Mouse (Mus musculus) heart, embryonic 13.5 days (tissue): Measurements from ENCODE around the gene Cd63. TPM values are rescaled to one million over a fixed set of nuclear protein-coding genes. Genes with fewer than 3 reads are reported as not detected.

Experiments used
- ATAC-seq: fragments of 200-750 bp; cut with Nextera tagmentation; 2 replicates; pipeline ENCODE4 v1.8.0; 2017; ENCODE audit warnings: moderate TSS enrichment; ENCODE audit not compliant: insufficient number of reproducible peaks, low FRiP score, low TSS enrichment; ENCODE audit errors: extremely low read depth
- H3K27ac ChIP-seq: fragments of 300-500 bp; sonication (generic); replicated peaks from 2 replicates; pipeline ENCODE4 v1.5.1; 2015; ENCODE audit warnings: moderate library complexity, mild to moderate bottlenecking, inconsistent platforms
- H3K27me3 ChIP-seq: fragments of 300-500 bp; sonication (generic); replicated peaks from 2 replicates; pipeline ENCODE4 v1.6.1; 2015; ENCODE audit warnings: mild to moderate bottlenecking, inconsistent platforms
- H3K36me3 ChIP-seq: fragments of 300-500 bp; sonication (generic); 2 replicates; pipeline ENCODE4 v1.6.1; 2015; ENCODE audit warnings: mild to moderate bottlenecking, inconsistent platforms
- H3K4me1 ChIP-seq: fragments of 300-500 bp; sonication (generic); 2 replicates; pipeline ENCODE4 v1.6.1; 2015; ENCODE audit warnings: inconsistent platforms
- H3K4me2 ChIP-seq: fragments of 300-500 bp; sonication (generic); 2 replicates; pipeline ENCODE4 v1.6.1; 2015; ENCODE audit warnings: inconsistent platforms, mild to moderate bottlenecking, moderate library complexity
- H3K4me3 ChIP-seq: fragments of 300-500 bp; sonication (generic); 2 replicates; pipeline ENCODE4 v1.5.1; 2015; ENCODE audit warnings: moderate library complexity, mild to moderate bottlenecking, inconsistent platforms
- H3K9ac ChIP-seq: fragments of 300-500 bp; sonication (generic); 2 replicates; pipeline ENCODE4 v1.6.1; 2015; ENCODE audit warnings: inconsistent platforms, mild to moderate bottlenecking, moderate library complexity
- H3K9me3 ChIP-seq: fragments of 300-500 bp; sonication (generic); 2 replicates; pipeline ENCODE4 v1.6.1; 2016; ENCODE audit warnings: inconsistent platforms
- WGBS: fragments of 180-500 bp; shearing (Covaris S2); methylation state at CpG from one replicate; pipeline ENCODE4 v1.1.7; 2015; ENCODE audit warnings: mixed read lengths; 5-methylcytosine and 5-hydroxymethylcytosine counted together
- polyA plus RNA-seq: library from polyadenylated mRNA; unstranded; fragments of >200 nt; fragmentation: Nextera tagmentation; extraction: Ambion mirVana; gene quantifications from 2 replicates; pipeline ENCODE4 v1.2.1, GENCODE M21; 2015

Cd63 gene
- polyA plus RNA-seq, 1 experiment from 2014 or later: 370 TPM

GRCm38 (mm10) chr10:128947496-128947895 is 46.7 kb downstream of the Cd63 start:
- no peaks in the 10 kb centered on the region for H3K36me3 ChIP-seq
- H3K27me3 ChIP-seq: peaks cover 15% of the 10 kb centered on the region; the same call in 1 of the 2 replicates
- H3K9ac ChIP-seq: no peak overlapping the region
- no peaks in the 10 kb centered on the region for H3K9me3 ChIP-seq
- WGBS: 80% methylated on average over 4 of the region's 4 CpGs
- H3K27ac ChIP-seq: no peak overlapping the region
- no peaks in the 10 kb centered on the region for H3K4me1 ChIP-seq
- no peak overlapping the region for H3K4me3 ChIP-seq
- H3K4me2 ChIP-seq: no peak overlapping the region
- no peak for ATAC-seq

GRCm38 (mm10) chr10:128950208-128950887 is 49.6 kb downstream of the Cd63 start:
- no peak overlapping the region for H3K4me3 ChIP-seq
- H3K4me2 ChIP-seq: no peak overlapping the region
- H3K9ac ChIP-seq: no peak overlapping the region
- H3K36me3 ChIP-seq: no peaks in the 10 kb centered on the region
- ATAC-seq: no peak
- WGBS: 55% methylated on average over 16 of the region's 16 CpGs
- no peaks in the 10 kb centered on the region for H3K4me1 ChIP-seq
- H3K27me3 ChIP-seq: peaks cover 10% of the 10 kb centered on the region; the same call in 1 of the 2 replicates
- H3K9me3 ChIP-seq: no peaks in the 10 kb centered on the region
- no peak overlapping the region for H3K27ac ChIP-seq

GRCm38 (mm10) chr10:128958340-128958739 is 57.6 kb downstream of the Cd63 start:
- no peak for ATAC-seq
- H3K4me2 ChIP-seq: no peak overlapping the region
- WGBS: 73% methylated on average over 10 of the region's 10 CpGs

GRCm38 (mm10) chr10:128960142-128960541 is 59.4 kb downstream of the Cd63 start:
- Histone ChIP-seq H3K36me3 (no peaks in the 10 kb centered on the region), H3K9ac (no peak overlapping the region), H3K27ac (no peak overlapping the region), H3K27me3 (peaks cover 20% of the 10 kb centered on the region), H3K9me3 (no peaks in the 10 kb centered on the region), H3K4me2 (no peak overlapping the region), H3K4me1 (peaks cover 7% of the 10 kb centered on the region; the same call in 1 of the 2 replicates), H3K4me3 (no peak overlapping the region)
- no peak for ATAC-seq
- WGBS: 61% methylated on average over 4 of the region's 4 CpGs

More at GRCm38 (mm10) chr10:128958340-128958739, 57.6 kb downstream of the Cd63 start:
- H3K9me3 ChIP-seq: no peaks in the 10 kb centered on the region
- no peak overlapping the region for H3K4me3 ChIP-seq
- H3K9ac ChIP-seq: no peak overlapping the region
- H3K27ac ChIP-seq: no peak overlapping the region
- H3K36me3 ChIP-seq: no peaks in the 10 kb centered on the region
- H3K4me1 ChIP-seq: peaks cover 7% of the 10 kb centered on the region; the same call in 1 of the 2 replicates
- H3K27me3 ChIP-seq: peaks cover 26% of the 10 kb centered on the region

GRCm38 (mm10) chr10:128960590-128961584 is 60.1 kb downstream of the Cd63 start, which contains the start of gene Mettl7b:
TSS of gene Mettl7b (minus strand) at chr10:128960988.
- WGBS: 68% methylated on average over 12 of the region's 12 CpGs
- no peak within 1 kb of the TSS for H3K9ac ChIP-seq
- no peak within 1 kb of the TSS for H3K4me2 ChIP-seq
- H3K9me3 ChIP-seq: no peaks in the 10 kb centered on the region
- peaks cover 7% of the 10 kb centered on the region; the same call in 1 of the 2 replicates for H3K4me1 ChIP-seq
- no peaks in the 10 kb centered on the region for H3K36me3 ChIP-seq
- no peak within 1 kb of the TSS for H3K4me3 ChIP-seq
- ATAC-seq: no peak
- no peak within 1 kb of the TSS for H3K27ac ChIP-seq
- peaks cover 15% of the 10 kb centered on the region for H3K27me3 ChIP-seq

Other genes with a start within 250 kb of the Cd63 start
- 11.1 and 12.4 TPM in 2 replicates for gene Suox, start 226.9 kb upstream of the Cd63 start, polyA plus RNA-seq
- gene Rab5b, start 204.7 kb upstream of the Cd63 start, polyA plus RNA-seq: 60.4 and 62.1 TPM in 2 replicates
- 1.6 and 2.6 TPM in 2 replicates for gene Pmel, start 196.8 kb upstream of the Cd63 start, polyA plus RNA-seq
- gene Cdk2, start 196.0 kb upstream of the Cd63 start, polyA plus RNA-seq: 86.6 and 92.0 TPM in 2 replicates
- gene Dgka, start 156.1 kb upstream of the Cd63 start, polyA plus RNA-seq: 4.8 and 5.0 TPM in 2 replicates
- gene Pym1, start 153.1 kb upstream of the Cd63 start, polyA plus RNA-seq: 22.1 and 22.7 TPM in 2 replicates
- gene Mmp19, start 110.1 kb upstream of the Cd63 start, polyA plus RNA-seq: 0.87 and 1.1 TPM in 2 replicates
- gene Dnajc14, start 96.9 kb upstream of the Cd63 start, polyA plus RNA-seq: 35.3 and 38.8 TPM in 2 replicates
- gene Tmem198b, start 96.6 kb upstream of the Cd63 start, polyA plus RNA-seq: 18.7 and 19.0 TPM in 2 replicates
- 164 and 175 TPM in 2 replicates for gene Sarnp, start 83.7 kb upstream of the Cd63 start, polyA plus RNA-seq
- 47.2 and 50.0 TPM in 2 replicates for gene Ormdl2, start 79.3 kb upstream of the Cd63 start, polyA plus RNA-seq
- gene Gdf11, start 9.3 kb upstream of the Cd63 start, polyA plus RNA-seq: 2.8 and 3.6 TPM in 2 replicates
- 8.9 and 10.3 TPM in 2 replicates for gene Rdh5, start 21.9 kb downstream of the Cd63 start, polyA plus RNA-seq
- 199 and 223 TPM in 2 replicates for gene Bloc1s1, start 23.0 kb downstream of the Cd63 start, polyA plus RNA-seq
- gene Itga7, start 32.8 kb downstream of the Cd63 start, polyA plus RNA-seq: 2.4 and 2.9 TPM in 2 replicates
- 0.15 TPM in 1 of 2 replicates, not detected in the other for gene Mettl7b, start 60.0 kb downstream of the Cd63 start, polyA plus RNA-seq
- gene Olfr9, start 88.4 kb downstream of the Cd63 start, polyA plus RNA-seq: not detected in 2 replicates
- not detected in 2 replicates for gene Olfr763, start 109.8 kb downstream of the Cd63 start, polyA plus RNA-seq
- gene Olfr764-ps1, start 138.9 kb downstream of the Cd63 start, polyA plus RNA-seq: not detected in 2 replicates
- not detected in 2 replicates for gene Olfr765, start 149.0 kb downstream of the Cd63 start, polyA plus RNA-seq
- gene Olfr766-ps1, start 168.0 kb downstream of the Cd63 start, polyA plus RNA-seq: not detected in 2 replicates
- gene Olfr767, start 181.9 kb downstream of the Cd63 start, polyA plus RNA-seq: not detected in 2 replicates
- gene Olfr768, start 198.4 kb downstream of the Cd63 start, polyA plus RNA-seq: not detected in 2 replicates
- 0.13 TPM in 1 of 2 replicates, not detected in the other for gene Olfr769, start 216.9 kb downstream of the Cd63 start, polyA plus RNA-seq
- not detected in 2 replicates for gene Olfr770, start 238.0 kb downstream of the Cd63 start, polyA plus RNA-seq